Mouse (Mus musculus): ENCODE data around the gene Panx2.

DNA sequence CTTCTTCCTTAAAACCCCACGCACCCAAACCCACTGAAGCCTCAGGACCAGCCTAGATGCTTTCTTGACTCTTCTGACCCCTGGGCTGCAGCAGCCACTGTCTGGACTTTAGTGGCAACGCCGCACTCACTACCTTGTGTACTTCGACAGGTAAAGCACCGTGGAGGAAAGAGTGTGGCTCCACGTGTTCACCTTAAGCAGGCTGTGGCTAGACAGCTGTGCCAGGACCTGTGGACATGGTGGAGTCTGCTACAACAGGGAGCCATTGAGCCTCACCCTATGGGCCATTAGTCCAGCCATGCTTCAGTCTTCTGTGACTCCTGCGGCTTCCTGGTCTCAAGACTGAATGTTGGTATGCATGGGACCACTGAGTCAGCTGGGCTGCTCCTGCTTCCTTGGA lies 4.9 kb upstream of the Panx2 start:
- TF ChIP-seq CTCF (IDR thresholded peaks at IDR 0.05; ENCODE audit: control insufficient read depth, insufficient read depth, insufficient read length) (no peak), MAX (IDR thresholded peaks at IDR 0.05) (no peak), FOSL1 (IDR thresholded peaks at IDR 0.05; ENCODE audit: insufficient read depth, low read length, poor library complexity, severe bottlenecking) (no peak), MYOG (IDR thresholded peaks at IDR 0.05; ENCODE audit: control insufficient read depth, extremely low read depth, insufficient read length) (no peak), USF1 (IDR thresholded peaks at IDR 0.05; ENCODE audit: low read depth) (no peak), CEBPB (IDR thresholded peaks at IDR 0.05; ENCODE audit: low read depth) (no peak), MYOD1 (IDR thresholded peaks at IDR 0.05; ENCODE audit: control insufficient read depth, insufficient read length, low read depth) (no peak)
